Mouse (Mus musculus) heart, postnatal 0 days (tissue): ENCODE measurements around the gene Prkaca.
A peak's percentile ranks its signal among the peaks of the same experiment; 100 is the strongest.

Source experiments
- CTCF ChIP-seq: IDR thresholded peaks from 2 replicates; pipeline ENCODE4 v1.5.1; 2016; ENCODE audit warnings: antibody characterized with exemption, control low read depth, low read depth
- EP300 ChIP-seq: IDR thresholded peaks from 2 replicates; pipeline ENCODE4 v1.6.1; 2016; ENCODE audit warnings: antibody characterized with exemption, low read depth

DNA sequence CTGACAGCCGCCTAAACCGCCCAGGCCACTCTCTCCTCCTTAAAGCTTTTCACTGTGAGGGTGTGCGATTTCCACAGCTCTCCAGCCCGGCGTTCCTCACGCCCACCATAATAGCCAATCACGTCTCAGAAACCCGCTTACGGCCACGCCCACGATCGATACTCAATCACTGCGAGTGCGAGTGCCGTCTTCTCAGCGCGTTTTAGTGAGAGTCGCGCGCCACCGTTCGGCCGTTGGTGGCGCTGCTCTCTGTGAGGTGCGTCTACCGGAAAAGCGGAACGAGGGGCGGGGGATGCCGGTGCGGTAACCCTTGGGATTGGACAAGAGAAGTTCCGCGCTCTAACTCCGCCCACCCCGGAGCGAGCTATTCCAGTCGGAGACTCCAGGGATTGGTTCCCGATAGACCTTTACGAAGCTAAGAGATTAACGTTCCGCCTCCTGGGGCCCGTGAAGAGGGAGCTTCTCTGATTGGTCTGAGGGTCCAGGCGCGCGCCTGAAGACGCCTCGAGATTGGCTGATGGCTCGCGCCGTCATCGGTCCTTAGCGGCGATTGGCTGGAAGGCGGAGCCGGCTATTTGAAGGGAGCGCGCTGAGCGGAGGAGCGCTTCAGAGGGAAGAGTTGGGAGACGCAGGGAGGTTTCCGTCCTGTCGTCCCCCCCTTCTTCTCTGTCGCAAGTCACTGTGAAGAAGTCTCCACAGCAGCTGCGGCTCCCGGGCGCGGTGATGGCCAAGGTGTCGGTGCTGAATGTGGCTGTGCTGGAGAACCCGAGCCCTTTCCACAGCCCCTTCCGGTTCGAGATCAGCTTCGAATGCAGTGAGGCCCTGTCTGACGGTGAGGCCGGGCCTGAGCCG, 17.5 kb upstream of the Prkaca start, which contains the start of the genes Gm10644 and Asf1b:
- peak; percentile 94 for TF ChIP-seq CTCF
- no peak; the same call in 1 of the 2 replicates for TF ChIP-seq EP300
